Comparison of ENCODE assay signal across 8 mouse cellular contexts in genomic region chr2:163659431-163659830, GRCm38 (mm10). TPM values are rescaled to one million over a fixed set of nuclear protein-coding genes. Genes with fewer than 3 reads are reported as not detected.
A peak's percentile ranks its signal among the peaks of the same experiment; 100 is the strongest.
DNase-seq lines count a peak whose midpoint lies in the region; ATAC-seq and TF ChIP-seq lines count a peak whose summit lies in the region.

No protein-coding gene starts in this region.

- H3K4me2 ChIP-seq in hindbrain, embryonic 14.5 days (replicated peaks), result peak overlapping the region; percentile 60
- H3K4me2 ChIP-seq in midbrain, embryonic 15.5 days, result peak overlapping the region; percentile 70

- H3K27ac ChIP-seq in layer of hippocampus, adult 2 months, result peak overlapping the region; percentile 98
- peak overlapping the region; percentile 56 for H3K27ac ChIP-seq in bone marrow macrophage, adult 2 months (ENCODE audit: insufficient read depth, low read depth, low read length)
- H3K27ac ChIP-seq in hindbrain, embryonic 14.5 days, result no peak overlapping the region
- H3K27ac ChIP-seq in midbrain, embryonic 15.5 days, result no peak overlapping the region

- intact Hi-C loops in gastrocnemius, postnatal 14 days (cut with DNase I; ENCODE audit: low total_unique reads), result no loop called here
- intact Hi-C loops in left cerebral cortex, postnatal 14 days (cut with DNase I), result loop anchor here (2.0 to 5.0 kb wide), 2 partner anchors 38 to 59 kb away; no protein-coding TSS in a partner anchor

- ATAC-seq in hindbrain, embryonic 14.5 days (ENCODE audit: low FRiP score), result no peak
- ATAC-seq in midbrain, embryonic 15.5 days (replicated peaks), result no peak

- no peaks in the 10 kb centered on the region for H3K27me3 ChIP-seq in hindbrain, embryonic 14.5 days (ENCODE audit: control insufficient read depth, insufficient read depth, low read length)
- no peaks in the 10 kb centered on the region for H3K27me3 ChIP-seq in midbrain, embryonic 15.5 days (replicated peaks)

- peak overlapping the region; percentile 99 for H3K4me3 ChIP-seq in layer of hippocampus, adult 2 months
- peak overlapping the region; percentile 88 for H3K4me3 ChIP-seq in bone marrow macrophage, adult 2 months (ENCODE audit: insufficient read depth, low read length)
- H3K4me3 ChIP-seq in hindbrain, embryonic 14.5 days (replicated peaks; ENCODE audit: low read length), result peak overlapping the region; percentile 65; the same call in 1 of the 2 replicates
- H3K4me3 ChIP-seq in midbrain, embryonic 15.5 days, result peak overlapping the region; percentile 96; the same call in 1 of the 2 replicates

- no peak for TF ChIP-seq POLR2A in bone marrow macrophage, adult 2 months (IDR thresholded peaks at IDR 0.05; ENCODE audit: borderline replicate concordance, low read depth, low read length)

- no peak for DNase-seq in layer of hippocampus, adult 2 months (ENCODE audit: low spot score in 2 of 2)
- DNase-seq in layer of hippocampus, postnatal 36 days, result no peak
- no peak for DNase-seq in hindbrain, embryonic 14.5 days (ENCODE audit: low spot score)
- DNase-seq in gastrocnemius, postnatal 14 days, result no peak
- DNase-seq in left cerebral cortex, postnatal 14 days (ENCODE audit: low spot score in 2 of 2), result no peak
- DNase-seq in left cerebral cortex, adult 9 months (ENCODE audit: low spot score in 2 of 2), result no peak

- H3K9me3 ChIP-seq in hindbrain, embryonic 14.5 days (ENCODE audit: control insufficient read depth, low read length), result no peaks in the 10 kb centered on the region
- H3K9me3 ChIP-seq in midbrain, embryonic 15.5 days, result no peaks in the 10 kb centered on the region

- peaks cover 46% of the 10 kb centered on the region for H3K4me1 ChIP-seq in bone marrow macrophage, adult 2 months (ENCODE audit: control insufficient read depth, insufficient read depth, low read length)
- H3K4me1 ChIP-seq in hindbrain, embryonic 14.5 days (replicated peaks; ENCODE audit: control insufficient read depth, insufficient read depth, low read length), result peaks cover 6% of the 10 kb centered on the region; the same call in 1 of the 2 replicates
- peaks cover 23% of the 10 kb centered on the region for H3K4me1 ChIP-seq in midbrain, embryonic 15.5 days

- WGBS in hindbrain, embryonic 14.5 days, result 85% methylated on average over 12 of the region's 12 CpGs
- WGBS in midbrain, embryonic 15.5 days, result 84% methylated on average over 12 of the region's 12 CpGs

- no peak overlapping the region for H3K9ac ChIP-seq in hindbrain, embryonic 14.5 days
- H3K9ac ChIP-seq in midbrain, embryonic 15.5 days, result 0 out of 2 replicates have a peak overlapping the region, but pooled peaks have one; percentile 78

- TF ChIP-seq CTCF in layer of hippocampus, adult 2 months (conservative IDR thresholded peaks at IDR 0.05), result no peak
- no peak for TF ChIP-seq CTCF in bone marrow macrophage, adult 2 months (IDR thresholded peaks at IDR 0.05; ENCODE audit: low read depth, low read length)

- no peaks in the 10 kb centered on the region for H3K36me3 ChIP-seq in hindbrain, embryonic 14.5 days (replicated peaks; ENCODE audit: control insufficient read depth, insufficient read depth)
- no peaks in the 10 kb centered on the region for H3K36me3 ChIP-seq in midbrain, embryonic 15.5 days (replicated peaks)

RNA-seq across cellular contexts. Expression of gene Pkig, which starts 1.2 kb away (rescaled TPM):
- total RNA-seq in layer of hippocampus, adult 2 months (2021), result 10 to 100 TPM; 93.7 to 93.9 TPM
- 10 to 100 TPM; 86.8 to 92.5 TPM for total RNA-seq in layer of hippocampus, postnatal 36 days (2021)
- polyA plus RNA-seq in bone marrow macrophage, adult 2 months (2012; ENCODE audit: insufficient read depth, insufficient read length, missing spikeins), result 83.8 and 87.8 TPM in 2 replicates
- 107 and 117 TPM in 2 replicates for polyA plus RNA-seq in hindbrain, embryonic 14.5 days (2014; fragmentation: Nextera tagmentation; extraction: Ambion mirVana)
- polyA plus RNA-seq in midbrain, embryonic 15.5 days (2015; fragmentation: Nextera tagmentation; extraction: Ambion mirVana), result 125 TPM in 2 replicates
- 10 to 100 TPM; 78.2 to 85.3 TPM for total RNA-seq in gastrocnemius, postnatal 14 days (2021)
- 100 to 1,000 TPM; 101 to 114 TPM for total RNA-seq in left cerebral cortex, postnatal 14 days (2021)

RNA-seq across cellular contexts. Expression of gene Serinc3, which starts 14.5 kb away (rescaled TPM):
- total RNA-seq in layer of hippocampus, adult 2 months (2021), result 100 to 1,000 TPM; 198 to 204 TPM
- total RNA-seq in layer of hippocampus, postnatal 36 days (2021), result 100 to 1,000 TPM; 177 to 202 TPM
- 1,486 and 1,613 TPM in 2 replicates for polyA plus RNA-seq in bone marrow macrophage, adult 2 months (2012; ENCODE audit: insufficient read depth, insufficient read length, missing spikeins)
- 42.1 and 45.1 TPM in 2 replicates for polyA plus RNA-seq in hindbrain, embryonic 14.5 days (2014; fragmentation: Nextera tagmentation; extraction: Ambion mirVana)
- 33.0 and 35.9 TPM in 2 replicates for polyA plus RNA-seq in midbrain, embryonic 15.5 days (2015; fragmentation: Nextera tagmentation; extraction: Ambion mirVana)
- 100 to 1,000 TPM; 124 to 167 TPM for total RNA-seq in gastrocnemius, postnatal 14 days (2021)
- total RNA-seq in left cerebral cortex, postnatal 14 days (2021), result 100 to 1,000 TPM; 221 to 248 TPM

RNA-seq across cellular contexts. Expression of gene Ttpal, which starts 57.3 kb away (rescaled TPM):
- total RNA-seq in layer of hippocampus, adult 2 months (2021), result 10 to 100 TPM; 49.0 to 50.4 TPM
- 10 to 100 TPM; 53.0 to 54.7 TPM for total RNA-seq in layer of hippocampus, postnatal 36 days (2021)
- polyA plus RNA-seq in bone marrow macrophage, adult 2 months (2012; ENCODE audit: insufficient read depth, insufficient read length, missing spikeins), result 8.5 and 13.2 TPM in 2 replicates
- 51.6 and 53.5 TPM in 2 replicates for polyA plus RNA-seq in hindbrain, embryonic 14.5 days (2014; fragmentation: Nextera tagmentation; extraction: Ambion mirVana)
- polyA plus RNA-seq in midbrain, embryonic 15.5 days (2015; fragmentation: Nextera tagmentation; extraction: Ambion mirVana), result 47.1 and 50.2 TPM in 2 replicates
- 1 to 10 TPM; 7.7 to 8.2 TPM for total RNA-seq in gastrocnemius, postnatal 14 days (2021)
- total RNA-seq in left cerebral cortex, postnatal 14 days (2021), result 10 to 100 TPM; 66.7 to 70.6 TPM

Comparison
In these comparisons a context has a peak if more than half of its experiments do, and no peak if none do; other contexts are left out.
1. H3K27ac ChIP-seq: peak in layer of hippocampus, adult 2 months (single experiment) and bone marrow macrophage, adult 2 months (single experiment); none in hindbrain, embryonic 14.5 days (single experiment) and midbrain, embryonic 15.5 days (single experiment).
2. RNA of gene Ttpal, which starts 57.3 kb away (total RNA-seq): 66.7 to 70.6 TPM in left cerebral cortex, postnatal 14 days, 53.0 to 54.7 TPM in layer of hippocampus, postnatal 36 days and 49.0 to 50.4 TPM in layer of hippocampus, adult 2 months; 7.7 to 8.2 TPM in gastrocnemius, postnatal 14 days; every median in the first group is over 4 times any median in the second.
3. Peak in every context shown above with its lines, with median percentiles within 50 percentile points of each other: H3K4me3 ChIP-seq.